Mouse (Mus musculus) gastrocnemius, adult 2 months (tissue): ENCODE data around the gene Eif2b1. TPM values are rescaled to one million over a fixed set of nuclear protein-coding genes. Genes with fewer than 3 reads are reported as not detected.
"Not testable (repeated sequence)": the region's sequence is repeated elsewhere in the genome, so short reads cannot be mapped to it uniquely, and the experiment has no call there.

ENCODE experiments used
- DNase-seq: peaks from one replicate; pipeline ENCODE4 v3.0.0; 2022
- H3K27ac ChIP-seq: fragments of 200-600 bp; 2 replicates; pipeline ENCODE4 v1.8.1; 2022; ENCODE audit warnings: mild to moderate bottlenecking
- H3K4me3 ChIP-seq: fragments of 200-600 bp; 2 replicates; pipeline ENCODE4 v1.8.1; 2022; ENCODE audit warnings: mild to moderate bottlenecking, moderate library complexity
- CTCF ChIP-seq: fragments of 200-600 bp; IDR thresholded peaks from 2 replicates; pipeline ENCODE4 v1.8.1; 2022; ENCODE audit warnings: antibody characterized with exemption, mild to moderate bottlenecking, moderate library complexity
- intact Hi-C: fragments of 180-260 bp; cut with DNase I; formaldehyde crosslinking; loops from one replicate; pipeline ENCODE4 v1.15.1; 2025
- total RNA-seq, 2 experiments: library from RNA; stranded (reverse); gene quantifications; 2 replicates each; pipeline ENCODE4 v1.2.3; 2021

Gene Eif2b1
- total RNA-seq, 2 experiments from 2014 or later = 36.7 to 38.5 TPM

DNA sequence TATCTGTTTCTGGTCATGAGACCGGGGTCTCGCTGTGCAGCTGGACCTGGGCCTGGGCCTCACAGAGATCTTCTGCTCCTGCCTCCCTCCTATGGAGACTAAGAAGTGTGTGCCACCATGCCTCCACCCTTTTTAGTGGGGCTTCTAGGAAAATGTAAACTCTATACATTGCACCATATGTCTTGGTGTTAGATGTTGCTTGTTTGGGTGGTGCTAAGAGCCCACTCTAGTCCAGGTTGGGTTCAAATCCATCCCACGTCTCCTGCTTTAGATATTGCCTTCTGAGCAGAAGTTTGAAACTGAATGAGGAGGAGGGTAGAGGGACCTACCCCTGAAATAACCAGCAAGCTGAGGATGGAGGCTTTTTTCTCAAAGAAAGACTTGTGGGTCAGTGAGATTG, 13.8 kb upstream of the Eif2b1 start:
- no peak for DNase-seq
- Histone ChIP-seq H3K27ac (no peak overlapping the region), H3K4me3 (no peak overlapping the region)
- TF ChIP-seq CTCF = no peak
- intact Hi-C loops = no loop called here

DNA sequence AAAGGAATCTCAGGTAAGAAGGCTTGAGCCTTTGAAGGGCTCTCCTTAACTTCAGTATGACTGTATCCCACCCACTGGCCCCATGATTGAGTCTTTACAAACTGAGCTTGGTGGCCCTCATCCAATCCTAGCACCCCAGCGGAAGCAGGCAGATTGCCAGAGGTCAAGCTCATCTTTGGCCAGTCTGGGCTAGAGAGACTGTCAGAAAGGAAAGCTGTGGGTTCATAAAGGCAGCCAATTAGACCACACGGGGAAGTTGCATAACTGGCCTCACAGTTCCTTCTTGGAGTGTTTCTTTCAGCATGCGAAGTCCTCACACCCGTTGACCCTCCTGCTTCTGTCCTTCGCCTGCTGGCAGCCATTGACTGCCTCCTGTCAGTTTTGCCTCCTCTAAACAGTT, 3.6 kb upstream of the Eif2b1 start:
- intact Hi-C loops = no loop called here
- no peak for TF ChIP-seq CTCF
- no peak for DNase-seq
- H3K27ac ChIP-seq = no peak overlapping the region
- H3K4me3 ChIP-seq = no peak overlapping the region

DNA sequence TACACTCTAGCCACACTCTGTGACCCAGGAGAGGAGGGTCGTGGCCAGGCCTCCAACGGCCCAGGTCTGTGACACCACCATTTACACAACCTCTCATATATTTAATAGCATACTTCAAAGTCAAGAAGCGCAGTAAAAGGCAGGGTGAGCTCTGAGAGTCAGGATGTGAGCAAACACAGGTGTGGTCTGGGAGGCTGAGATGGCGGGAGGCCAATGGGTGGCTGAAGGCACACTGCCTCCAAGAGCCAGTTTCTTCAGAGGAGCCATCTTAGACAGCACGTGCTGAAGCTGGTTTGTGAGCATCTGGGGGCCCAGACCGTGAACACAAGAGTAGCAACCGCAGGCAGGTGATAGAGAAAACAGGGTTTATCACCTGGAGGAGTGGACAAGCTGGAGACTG, 3.5 kb downstream of the Eif2b1 start:
- no peak overlapping the region for H3K27ac ChIP-seq
- no peak for TF ChIP-seq CTCF
- H3K4me3 ChIP-seq = no peak overlapping the region
- DNase-seq = no peak
- intact Hi-C loops = no loop called here

DNA sequence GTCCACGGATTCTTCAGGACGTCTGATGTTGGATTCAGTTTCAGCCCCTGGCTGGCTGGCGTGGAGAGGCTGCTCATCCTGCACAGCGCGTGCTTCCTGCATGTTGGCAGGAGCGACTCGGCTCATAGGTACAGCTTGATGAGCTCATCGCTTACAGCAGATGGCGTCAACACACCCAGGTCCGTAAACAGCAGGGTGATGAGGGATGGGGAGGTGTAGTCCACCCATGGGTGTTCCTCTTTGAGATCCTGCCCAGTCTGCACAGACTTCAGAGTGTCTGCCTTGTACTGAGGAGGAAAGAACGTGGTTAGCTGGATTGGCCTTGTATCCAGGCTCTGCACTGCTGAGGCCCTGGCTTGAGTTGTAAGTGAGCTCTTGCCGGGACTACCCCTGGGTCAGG, 7.9 kb downstream of the Eif2b1 start:
- no peak overlapping the region for H3K27ac ChIP-seq
- TF ChIP-seq CTCF = no peak
- no peak overlapping the region for H3K4me3 ChIP-seq
- DNase-seq = no peak
- intact Hi-C loops = no loop called here

DNA sequence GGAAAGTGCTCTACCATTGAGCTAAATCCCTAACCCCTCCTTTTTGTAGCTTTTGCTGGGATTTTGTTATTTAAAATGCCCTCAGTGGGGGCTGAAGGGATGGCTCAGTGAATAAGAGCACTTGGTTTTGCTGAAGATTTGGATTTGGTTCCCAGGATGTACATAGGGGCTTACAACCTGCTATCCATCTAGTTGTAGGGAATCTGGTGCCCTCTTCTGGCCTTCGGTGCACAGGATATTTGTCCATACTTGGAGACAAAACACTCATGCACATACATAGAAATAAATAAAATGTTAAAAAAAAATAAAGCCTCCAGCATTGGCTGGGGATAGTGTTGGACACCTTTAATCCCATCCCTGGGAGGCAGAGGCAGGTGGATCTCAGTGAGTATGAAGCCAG, 23.8 kb downstream of the Eif2b1 start:
- no peak for DNase-seq
- intact Hi-C loops = no loop called here
- TF ChIP-seq CTCF = peak; percentile 54
- Histone ChIP-seq H3K4me3 (no peak overlapping the region), H3K27ac (no peak overlapping the region)

DNA sequence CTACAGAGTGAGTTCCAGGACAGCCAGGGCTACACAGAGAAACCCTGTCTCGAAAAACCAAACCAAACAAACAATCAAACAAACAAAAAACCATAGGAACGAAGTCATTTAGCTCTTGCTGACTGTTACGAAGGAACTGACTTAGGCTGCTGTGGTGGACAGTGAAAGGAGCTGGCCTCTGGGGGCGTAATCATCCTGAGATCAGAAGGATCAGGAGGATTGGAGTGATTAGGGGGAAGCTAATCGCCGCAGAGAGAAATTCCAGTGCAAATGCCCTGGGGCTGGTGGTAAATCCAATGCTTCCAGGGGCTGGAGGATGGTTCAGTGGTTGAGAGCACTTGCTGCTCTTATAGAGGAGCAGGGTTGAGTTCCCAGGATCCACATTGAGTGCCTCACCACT, 25.3 kb downstream of the Eif2b1 start:
- intact Hi-C loops = no loop called here
- no peak for DNase-seq
- H3K4me3 ChIP-seq = peak overlapping the region; percentile 96

DNA sequence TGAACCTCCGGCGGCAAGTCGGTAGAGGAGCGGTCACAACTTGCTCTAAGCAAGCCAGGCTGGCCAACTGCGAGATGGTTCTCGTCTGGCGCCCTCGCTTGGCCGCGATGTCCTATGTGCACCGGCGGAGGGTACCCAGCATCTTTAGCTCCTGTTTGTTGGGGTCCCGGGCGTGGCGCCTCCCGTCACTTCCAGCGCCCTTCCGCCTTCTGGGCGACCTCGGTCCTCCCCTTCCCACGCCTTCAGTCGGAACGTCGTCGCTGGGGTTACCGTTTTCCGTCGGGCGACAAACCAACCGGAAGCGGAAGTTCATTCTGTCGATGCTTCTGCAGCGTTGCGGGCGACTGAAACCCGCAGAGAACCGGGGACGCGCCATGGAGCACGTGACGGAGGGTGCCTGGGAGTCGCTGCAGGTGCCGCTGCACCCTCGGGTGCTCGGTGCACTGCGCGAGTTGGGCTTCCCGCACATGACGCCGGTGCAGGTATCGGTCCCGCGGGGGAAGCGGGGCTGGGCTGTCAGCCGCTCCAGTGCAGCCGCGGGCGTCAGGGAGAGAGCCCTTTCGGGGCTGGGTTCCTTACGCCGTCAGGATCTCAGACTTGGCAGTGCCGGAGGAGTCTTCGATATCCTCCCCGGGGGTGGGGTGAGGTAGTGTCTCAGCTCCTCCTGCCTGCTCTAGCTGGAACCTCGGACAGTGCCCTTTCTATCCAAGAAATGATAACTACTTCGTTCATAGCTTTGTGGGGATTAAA, 26.2 kb downstream of the Eif2b1 start, which contains the start of gene Ddx55:
Gene Ddx55 (plus strand): TSS at position 307 of the 750 bp plus-strand sequence.
- H3K27ac ChIP-seq = peak within 1 kb of the TSS; percentile 94
- peak; percentile 93 for DNase-seq
- intact Hi-C loops = no loop called here
- no peak; the same call in 1 of the 2 replicates for TF ChIP-seq CTCF
- H3K4me3 ChIP-seq = peak within 1 kb of the TSS; percentile 96

More for the DNA sequence above, 25.3 kb downstream of the Eif2b1 start:
- no peak for TF ChIP-seq CTCF
- H3K27ac ChIP-seq = no peak overlapping the region; the same call in 1 of the 2 replicates

DNA sequence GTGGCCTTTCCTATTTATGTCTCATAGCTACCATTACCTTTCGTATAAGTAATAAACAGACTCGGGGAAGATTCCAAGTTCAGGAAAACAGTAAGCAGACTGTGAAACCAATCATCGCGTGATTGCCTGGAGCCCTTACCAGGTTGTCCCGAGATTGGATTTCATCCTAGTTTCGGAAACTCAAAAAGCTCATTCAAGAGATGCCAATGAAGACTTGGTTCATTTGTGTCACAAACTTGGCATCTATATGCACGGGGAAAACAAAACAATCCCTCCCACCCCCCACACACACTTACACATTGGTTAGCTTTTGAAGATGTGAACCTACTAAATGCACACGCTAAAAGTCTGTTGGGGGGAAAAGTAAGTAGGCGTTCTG, 26.8 kb downstream of the Eif2b1 start:
- intact Hi-C loops = no loop called here
- TF ChIP-seq CTCF = no peak
- H3K27ac ChIP-seq = peak overlapping the region; percentile 94
- peak overlapping the region; percentile 96 for H3K4me3 ChIP-seq
- no peak for DNase-seq

DNA sequence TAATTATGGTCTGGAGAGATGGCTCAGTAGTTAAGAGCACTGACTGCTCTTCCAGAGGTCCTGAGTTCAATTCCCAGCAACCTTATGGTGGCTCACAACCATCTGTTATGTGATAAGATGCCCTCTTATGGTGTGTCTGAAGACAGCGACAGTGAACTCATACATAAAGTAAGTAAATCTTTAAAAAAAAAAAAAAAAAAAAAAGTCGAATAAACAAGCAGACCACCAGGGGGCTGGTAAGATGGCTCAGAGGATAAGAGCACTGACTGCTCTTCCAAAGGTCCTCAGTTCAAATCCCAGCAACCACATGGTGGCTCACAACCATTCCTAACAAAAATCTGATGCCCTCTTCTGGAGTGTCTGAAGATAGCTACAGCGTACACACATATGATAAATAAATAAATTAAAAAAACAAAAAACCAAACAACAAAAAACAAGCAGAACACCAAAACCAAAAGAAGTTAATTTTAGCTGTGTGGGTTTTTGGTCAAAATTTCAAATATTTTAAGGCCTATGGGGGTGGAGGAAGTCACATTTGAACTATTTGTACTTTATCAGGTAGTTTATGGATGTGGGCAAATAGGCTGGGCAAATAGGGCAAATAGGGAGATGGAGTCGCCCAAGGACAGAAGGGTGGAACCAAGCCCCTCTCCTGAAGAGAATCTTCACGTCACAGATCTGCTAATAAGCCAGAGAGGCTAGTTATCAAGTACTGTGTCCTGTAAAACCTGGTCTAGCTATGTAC, 27.4 kb downstream of the Eif2b1 start:
- DNase-seq, intact Hi-C loops: not testable (repeated sequence)
- peak overlapping the region; percentile 94 for H3K27ac ChIP-seq
- peak overlapping the region; percentile 96 for H3K4me3 ChIP-seq
- peak; percentile 27 for TF ChIP-seq CTCF

DNA sequence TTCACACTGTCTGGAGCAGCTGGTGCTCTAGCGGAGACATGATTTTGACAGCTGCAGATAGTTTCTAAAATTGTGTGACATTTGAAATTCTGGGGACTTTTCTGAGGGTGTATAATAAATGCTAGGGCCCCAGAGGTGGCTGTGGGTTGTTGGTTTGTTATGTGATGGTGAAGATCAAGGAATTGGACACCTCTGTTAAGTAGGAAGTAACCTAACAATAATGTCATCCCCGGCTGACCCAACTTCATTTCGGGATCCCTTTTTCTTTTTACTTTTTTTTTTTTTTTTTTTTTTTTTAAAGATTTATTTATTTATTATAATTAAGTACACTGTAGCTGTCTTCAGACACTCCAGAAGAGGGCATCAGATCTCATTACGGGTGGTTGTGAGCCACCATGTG, 28.2 kb downstream of the Eif2b1 start:
- H3K4me3 ChIP-seq, intact Hi-C loops, DNase-seq, H3K27ac ChIP-seq: not testable (repeated sequence)

DNA sequence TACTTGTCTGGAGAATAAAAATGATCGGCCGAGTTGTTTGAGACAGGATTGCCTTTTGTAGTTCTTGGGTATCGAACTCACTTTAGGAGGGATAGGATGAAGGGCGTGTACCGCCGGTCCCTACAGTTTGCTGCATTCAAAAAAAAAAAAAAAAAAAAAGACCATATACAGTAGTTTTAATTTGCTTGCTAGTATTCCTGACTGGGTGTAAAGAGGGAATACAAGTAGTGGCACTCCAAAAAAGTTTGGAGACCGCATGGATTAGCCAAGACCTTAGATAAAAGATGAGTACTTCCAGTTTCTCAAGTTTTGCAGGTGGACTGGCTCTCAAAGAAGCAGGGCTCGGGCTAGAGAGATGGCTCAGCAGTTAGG, 37.3 kb downstream of the Eif2b1 start:
- no peak for TF ChIP-seq CTCF
- no peak for DNase-seq
- Histone ChIP-seq H3K4me3 (peak overlapping the region; percentile 95), H3K27ac (peak overlapping the region; percentile 93)
- intact Hi-C loops = no loop called here

DNA sequence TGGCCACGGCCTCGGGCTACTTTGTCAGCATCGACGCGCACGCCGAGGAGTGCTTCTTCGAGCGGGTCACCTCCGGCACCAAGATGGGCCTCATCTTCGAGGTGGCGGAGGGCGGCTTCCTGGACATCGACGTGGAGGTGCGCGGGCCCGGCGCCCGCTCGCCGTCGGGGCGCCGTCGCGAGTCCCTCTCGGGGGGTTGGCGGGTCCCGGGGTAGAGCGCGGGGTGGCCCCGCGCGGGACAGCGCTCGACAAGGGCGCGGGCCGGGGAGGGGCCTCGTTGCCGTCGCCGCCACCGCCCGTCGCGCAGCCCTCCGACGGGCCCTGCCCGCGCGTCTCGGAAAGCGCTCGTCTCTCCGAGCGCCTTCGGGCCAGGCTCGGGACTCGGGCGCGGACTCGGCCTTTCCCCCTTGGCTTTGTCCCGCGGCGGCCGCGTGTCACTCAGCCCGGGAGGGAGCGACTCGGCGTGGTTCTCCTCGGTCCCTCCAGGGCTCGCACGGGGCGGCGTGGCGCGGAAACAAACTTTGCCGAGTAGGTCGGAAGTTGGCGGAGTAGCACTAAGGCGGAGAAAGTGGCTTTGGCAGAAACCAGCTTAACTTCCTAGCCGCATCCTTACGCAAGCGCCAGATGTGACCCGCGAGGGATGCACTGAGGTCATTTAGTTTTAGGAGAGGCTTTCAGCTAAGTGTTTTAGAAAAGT, 37.9 kb downstream of the Eif2b1 start:
- H3K27ac ChIP-seq = peak overlapping the region; percentile 93
- TF ChIP-seq CTCF = no peak
- peak overlapping the region; percentile 95 for H3K4me3 ChIP-seq
- DNase-seq = peak; percentile 85
- intact Hi-C loops = no loop called here

DNA sequence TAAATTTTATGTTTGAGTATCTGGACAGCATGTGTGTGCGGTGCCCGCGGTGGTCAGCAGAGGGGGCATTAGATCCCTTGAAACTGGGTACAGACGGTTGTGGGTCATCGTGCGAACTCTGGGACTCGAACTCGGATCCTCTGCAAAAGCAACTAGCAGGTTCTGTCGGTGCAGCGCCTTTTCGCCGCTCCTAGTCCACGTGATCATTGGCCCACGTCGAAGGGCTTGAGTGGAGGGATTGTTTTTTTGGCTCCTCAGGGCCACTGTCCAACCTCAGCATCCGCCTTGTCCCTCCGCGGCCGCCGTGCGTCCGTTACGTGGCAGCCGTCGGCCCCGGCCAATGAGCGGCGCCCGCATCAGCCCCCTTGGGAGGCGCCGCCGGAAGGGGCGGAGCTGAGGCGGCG, 38.5 kb downstream of the Eif2b1 start, which contains the start of gene Tmed2:
Gene Tmed2 (plus strand): TSS at position 313 of the 404 bp plus-strand sequence.
- Histone ChIP-seq H3K27ac (peak within 1 kb of the TSS; percentile 93), H3K4me3 (peak within 1 kb of the TSS; percentile 95)
- intact Hi-C loops = no loop called here
- peak; percentile 97 for DNase-seq
- TF ChIP-seq CTCF = peak; percentile 48
